Mouse (Mus musculus) G1E (cell line): ENCODE results near the gene Arl9.

ENCODE experiments used
- CTCF ChIP-seq: IDR thresholded peaks from 2 replicates; pipeline ENCODE4 v1.5.1; 2012; ENCODE audit warnings: low read depth, low read length, inconsistent platforms, mixed read lengths
- GATA1 ChIP-seq: IDR thresholded peaks from 2 replicates; pipeline ENCODE4 v1.6.1; 2012; ENCODE audit warnings: borderline replicate concordance, low read length, inconsistent platforms, mixed read lengths
- GATA2 ChIP-seq: IDR thresholded peaks from 2 replicates; pipeline ENCODE4 v1.6.1; 2012; ENCODE audit warnings: low read depth, low read length, inconsistent platforms, borderline replicate concordance
- POLR2AphosphoS5 ChIP-seq: IDR thresholded peaks from 2 replicates; pipeline ENCODE4 v1.6.1; 2012; ENCODE audit warnings: low read depth, low read length, inconsistent platforms; ENCODE audit not compliant: insufficient replicate concordance
- TAL1 ChIP-seq: conservative IDR thresholded peaks from 2 replicates; pipeline ENCODE4 v1.6.1; 2012; ENCODE audit warnings: low read depth, low read length, inconsistent platforms, mixed read lengths

DNA sequence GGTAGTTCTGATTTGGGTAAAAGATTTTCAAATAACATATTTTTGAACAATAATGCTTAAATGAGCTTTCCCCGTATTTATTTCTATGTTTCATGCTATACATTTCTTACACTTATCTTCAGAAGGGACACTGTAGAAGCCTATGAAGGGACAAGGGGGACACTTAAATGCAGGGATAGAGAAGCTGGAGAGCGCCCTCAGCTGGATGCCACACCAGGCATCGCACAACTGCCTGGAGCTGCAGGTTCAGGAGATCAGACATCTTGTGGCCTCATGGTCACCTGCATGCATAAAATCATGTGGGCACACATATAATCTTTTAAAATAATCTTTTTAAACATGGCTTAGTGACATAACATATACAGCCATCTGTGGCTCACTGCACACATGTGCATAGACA, 39.2 kb upstream of the Arl9 start:
- TF ChIP-seq GATA2 (no peak), CTCF (no peak), GATA1 (no peak), TAL1 (no peak), POLR2AphosphoS5 (no peak)
